Mouse (Mus musculus) CH12.LX (cell line): ENCODE measurements around the gene Olfr1383. TPM values are rescaled to one million over a fixed set of nuclear protein-coding genes. Genes with fewer than 3 reads are reported as not detected.
A peak's percentile ranks its signal among the peaks of the same experiment; 100 is the strongest.
"Not testable (repeated sequence)": the region's sequence is repeated elsewhere in the genome, so short reads cannot be mapped to it uniquely, and the experiment has no call there.

Source experiments
- DNase-seq: peaks from one replicate; pipeline ENCODE4 v3.0.0-alpha.2; 2013; ENCODE audit errors: extremely low read depth
- H3K27ac ChIP-seq: 2 replicates; pipeline ENCODE4 v1.5.1; 2012; ENCODE audit warnings: low read depth, mild to moderate bottlenecking, control low read depth, moderate library complexity; ENCODE audit not compliant: insufficient read depth
- H3K27me3 ChIP-seq: replicated peaks from 2 replicates; pipeline ENCODE3; 2012; ENCODE audit warnings: inconsistent platforms
- H3K36me3 ChIP-seq, 2 experiments: replicated peaks in 1 of 2; 2 replicates each; pipeline versions ENCODE3 to v1.6.1; 2012; ENCODE audit warnings: inconsistent platforms in 1 of 2, low read length in 1 of 2, mild to moderate bottlenecking in 1 of 2, mixed read lengths in 1 of 2, moderate library complexity in 1 of 2; ENCODE audit not compliant: control insufficient read depth in 1 of 2, insufficient read depth in 1 of 2
- H3K4me1 ChIP-seq, 2 experiments: 2 replicates each; pipeline ENCODE4 v1.6.1; 2012; ENCODE audit warnings: inconsistent platforms in 1 of 2, moderate library complexity in 1 of 2; ENCODE audit not compliant: insufficient read depth in 2 of 2, control insufficient read depth in 1 of 2
- H3K4me2 ChIP-seq: 2 replicates; pipeline ENCODE4 v1.6.1; 2012; ENCODE audit warnings: low read depth, mild to moderate bottlenecking, control low read depth; ENCODE audit not compliant: poor library complexity, insufficient read depth, severe bottlenecking
- H3K4me3 ChIP-seq, 3 experiments: fragments of 150-350 bp in 1 of 3; sonication (generic) in 1 of 3; replicated peaks in 1 of 3; 2 replicates each; pipeline versions ENCODE3 to v1.5.1; 2011 to 2012; ENCODE audit warnings: low read depth in 2 of 3, low read length in 2 of 3, mild to moderate bottlenecking in 2 of 3, moderate library complexity in 2 of 3, control low read depth in 1 of 3, improper control_type of control experiment in 1 of 3, inconsistent platforms in 1 of 3, mixed read lengths in 1 of 3; ENCODE audit not compliant: poor library complexity in 1 of 3
- H3K79me2 ChIP-seq: replicated peaks from 2 replicates; pipeline ENCODE4 v1.6.1; 2012; ENCODE audit warnings: mild to moderate bottlenecking, moderate library complexity; ENCODE audit not compliant: control insufficient read depth, poor library complexity, insufficient read depth, severe bottlenecking; ENCODE audit errors: extremely low read depth
- H3K9ac ChIP-seq: 2 replicates; pipeline ENCODE4 v1.6.1; 2012; ENCODE audit warnings: low read depth, mild to moderate bottlenecking, control low read depth, moderate library complexity; ENCODE audit not compliant: insufficient read depth
- H3K9me3 ChIP-seq: replicated peaks from 2 replicates; pipeline ENCODE3; 2012; ENCODE audit warnings: low read length, inconsistent platforms, mixed read lengths
- CTCF ChIP-seq, 2 experiments: IDR thresholded peaks in 1 of 2; conservative IDR thresholded peaks in 1 of 2; 2 replicates each; pipeline ENCODE4 v1.5.1; 2011 to 2012; ENCODE audit warnings: low read depth in 2 of 2, low read length in 2 of 2, improper control_type of control experiment in 1 of 2, inconsistent platforms in 1 of 2, mild to moderate bottlenecking in 1 of 2, moderate library complexity in 1 of 2
- SMC3 ChIP-seq: IDR thresholded peaks from 2 replicates; pipeline ENCODE4 v1.6.1; 2011; ENCODE audit warnings: low read depth, low read length, improper control_type of control experiment
- ZNF384 ChIP-seq: IDR thresholded peaks from 2 replicates; pipeline ENCODE4 v1.6.1; 2012; ENCODE audit warnings: low read depth, low read length, improper control_type of control experiment, inconsistent platforms
- dilution Hi-C: fragments of 300-500 bp; cut with MboI; formaldehyde crosslinking; loops from 2 replicates; pipeline ENCODE4 v1.14.3; 2020; ENCODE audit warnings: low sequenced_read_pairs; ENCODE audit not compliant: extremely low pct_unique_long_range_greater_than_20kb, extremely low pct_ligation_motif_present
- in situ Hi-C: fragments of 300-500 bp; cut with MboI; formaldehyde crosslinking; loops from 3 replicates; pipeline ENCODE4 v1.14.3; 2019; ENCODE audit warnings: low sequenced_read_pairs, low pct_ligation_motif_present, low pct_unique_long_range_greater_than_20kb, mixed read lengths
- polyA plus RNA-seq: library from polyadenylated mRNA; unstranded; fragments of >175 nt; gene quantifications from 2 replicates; pipeline ENCODE4 v1.2.1, GENCODE M21; 2012; ENCODE audit warnings: low read depth; ENCODE audit not compliant: insufficient read length
- total RNA-seq, 2 experiments: library from RNA; depleted of rRNA; stranded (reverse); fragments of 300-350 nt in 1 of 2; fragments of >200 nt in 1 of 2; gene quantifications; 2 replicates each; pipeline ENCODE4 v1.2.3; 2012 to 2014

The Olfr1383 gene
- total and polyA plus RNA-seq, 3 experiments = not detected

- H3K9ac ChIP-seq, H3K27ac ChIP-seq, H3K4me2 ChIP-seq, H3K79me2 ChIP-seq, H3K36me3 ChIP-seq, dilution Hi-C loops, H3K4me1 ChIP-seq, H3K27me3 ChIP-seq, H3K9me3 ChIP-seq, H3K4me3 ChIP-seq, in situ Hi-C loops: not testable (repeated sequence)
- peak; percentile 54 for DNase-seq
- TF ChIP-seq CTCF (conservative IDR thresholded peaks at IDR 0.05 in 1 of 2, IDR thresholded peaks at IDR 0.05 in 1 of 2; ENCODE audit: low read depth in 2 of 2, low read length in 2 of 2) = peak; percentile 45 to 67; a peak in 3 of 4 replicates
- TF ChIP-seq SMC3 = peak; percentile 32; the same call in 1 of the 2 replicates
- peak; percentile 96 for TF ChIP-seq ZNF384
These were observed 55.6 kb downstream of the Olfr1383 start for GRCm38 (mm10) chr11:49575054-49575453.

Other genes with a start within 250 kb of the Olfr1383 start
- 0.04 TPM in 1 of 2 replicates, not detected in the other for gene Olfr1393, start 241.3 kb upstream of the Olfr1383 start, total RNA-seq (2012; rRNA removed)
- gene Olfr1393, start 241.3 kb upstream of the Olfr1383 start, total RNA-seq (2014; rRNA removed) = 0.18 TPM in 1 of 2 replicates, not detected in the other
- gene Olfr1393, start 241.3 kb upstream of the Olfr1383 start, polyA plus RNA-seq = 0.08 and 0.10 TPM in 2 replicates
- not detected in 2 replicates for gene Olfr1392, start 234.4 kb upstream of the Olfr1383 start, total RNA-seq (2012; rRNA removed)
- gene Olfr1392, start 234.4 kb upstream of the Olfr1383 start, total RNA-seq (2014; rRNA removed) = not detected in 2 replicates
- gene Olfr1392, start 234.4 kb upstream of the Olfr1383 start, polyA plus RNA-seq = not detected in 2 replicates
- not detected in 2 replicates for gene Olfr10, start 214.9 kb upstream of the Olfr1383 start, total RNA-seq (2012; rRNA removed)
- not detected in 2 replicates for gene Olfr10, start 214.9 kb upstream of the Olfr1383 start, total RNA-seq (2014; rRNA removed)
- gene Olfr10, start 214.9 kb upstream of the Olfr1383 start, polyA plus RNA-seq = not detected in 2 replicates
- not detected in 2 replicates for gene Olfr1391, start 196.9 kb upstream of the Olfr1383 start, total RNA-seq (2012; rRNA removed)
- gene Olfr1391, start 196.9 kb upstream of the Olfr1383 start, total RNA-seq (2014; rRNA removed) = not detected in 2 replicates
- not detected in 2 replicates for gene Olfr1391, start 196.9 kb upstream of the Olfr1383 start, polyA plus RNA-seq
- not detected in 2 replicates for gene Olfr1390, start 184.5 kb upstream of the Olfr1383 start, total RNA-seq (2012; rRNA removed)
- gene Olfr1390, start 184.5 kb upstream of the Olfr1383 start, total RNA-seq (2014; rRNA removed) = not detected in 2 replicates
- not detected in 2 replicates for gene Olfr1390, start 184.5 kb upstream of the Olfr1383 start, polyA plus RNA-seq
- gene Olfr1389, start 96.6 kb upstream of the Olfr1383 start, total RNA-seq (2012; rRNA removed) = not detected in 2 replicates
- gene Olfr1389, start 96.6 kb upstream of the Olfr1383 start, total RNA-seq (2014; rRNA removed) = not detected in 2 replicates
- gene Olfr1389, start 96.6 kb upstream of the Olfr1383 start, polyA plus RNA-seq = not detected in 2 replicates
- not detected in 2 replicates for gene Olfr1388, start 83.0 kb upstream of the Olfr1383 start, total RNA-seq (2012; rRNA removed)
- not detected in 2 replicates for gene Olfr1388, start 83.0 kb upstream of the Olfr1383 start, total RNA-seq (2014; rRNA removed)
- not detected in 2 replicates for gene Olfr1388, start 83.0 kb upstream of the Olfr1383 start, polyA plus RNA-seq
- gene Olfr1387, start 64.3 kb upstream of the Olfr1383 start, total RNA-seq (2012; rRNA removed) = not detected in 2 replicates
- not detected in 2 replicates for gene Olfr1387, start 64.3 kb upstream of the Olfr1383 start, total RNA-seq (2014; rRNA removed)
- not detected in 2 replicates for gene Olfr1387, start 64.3 kb upstream of the Olfr1383 start, polyA plus RNA-seq
- gene Olfr1386, start 54.6 kb upstream of the Olfr1383 start, total RNA-seq (2012; rRNA removed) = not detected in 2 replicates
- gene Olfr1386, start 54.6 kb upstream of the Olfr1383 start, total RNA-seq (2014; rRNA removed) = not detected in 2 replicates
- not detected in 2 replicates for gene Olfr1386, start 54.6 kb upstream of the Olfr1383 start, polyA plus RNA-seq
- gene Olfr1385, start 30.6 kb upstream of the Olfr1383 start, total RNA-seq (2012; rRNA removed) = not detected in 2 replicates
- not detected in 2 replicates for gene Olfr1385, start 30.6 kb upstream of the Olfr1383 start, total RNA-seq (2014; rRNA removed)
- gene Olfr1385, start 30.6 kb upstream of the Olfr1383 start, polyA plus RNA-seq = 0.05 and 0.06 TPM in 2 replicates
- gene Olfr1384, start 12.9 kb upstream of the Olfr1383 start, total RNA-seq (2012; rRNA removed) = not detected in 2 replicates
- gene Olfr1384, start 12.9 kb upstream of the Olfr1383 start, total RNA-seq (2014; rRNA removed) = not detected in 2 replicates
- gene Olfr1384, start 12.9 kb upstream of the Olfr1383 start, polyA plus RNA-seq = not detected in 2 replicates
- gene Olfr1382, start 8.6 kb downstream of the Olfr1383 start, total RNA-seq (2012; rRNA removed) = not detected in 2 replicates
- gene Olfr1382, start 8.6 kb downstream of the Olfr1383 start, total RNA-seq (2014; rRNA removed) = not detected in 2 replicates
- not detected in 2 replicates for gene Olfr1382, start 8.6 kb downstream of the Olfr1383 start, polyA plus RNA-seq
- gene Olfr1381, start 23.8 kb downstream of the Olfr1383 start, total RNA-seq (2012; rRNA removed) = not detected in 2 replicates
- not detected in 2 replicates for gene Olfr1381, start 23.8 kb downstream of the Olfr1383 start, total RNA-seq (2014; rRNA removed)
- gene Olfr1381, start 23.8 kb downstream of the Olfr1383 start, polyA plus RNA-seq = not detected in 2 replicates
- gene Olfr1380, start 37.2 kb downstream of the Olfr1383 start, total RNA-seq (2012; rRNA removed) = not detected in 2 replicates
- gene Olfr1380, start 37.2 kb downstream of the Olfr1383 start, total RNA-seq (2014; rRNA removed) = not detected in 2 replicates
- not detected in 2 replicates for gene Olfr1380, start 37.2 kb downstream of the Olfr1383 start, polyA plus RNA-seq
- gene Flt4, start 89.6 kb downstream of the Olfr1383 start, total RNA-seq (2012; rRNA removed) = 0.08 and 0.17 TPM in 2 replicates
- gene Flt4, start 89.6 kb downstream of the Olfr1383 start, total RNA-seq (2014; rRNA removed) = not detected in 2 replicates
- gene Flt4, start 89.6 kb downstream of the Olfr1383 start, polyA plus RNA-seq = 0.06 and 0.08 TPM in 2 replicates
- not detected in 2 replicates for gene Scgb3a1, start 144.0 kb downstream of the Olfr1383 start, total RNA-seq (2012; rRNA removed)
- not detected in 2 replicates for gene Scgb3a1, start 144.0 kb downstream of the Olfr1383 start, total RNA-seq (2014; rRNA removed)
- not detected in 2 replicates for gene Scgb3a1, start 144.0 kb downstream of the Olfr1383 start, polyA plus RNA-seq
- 32.4 and 39.2 TPM in 2 replicates for gene Cnot6, start 193.1 kb downstream of the Olfr1383 start, total RNA-seq (2012; rRNA removed)
- 90.8 and 102 TPM in 2 replicates for gene Cnot6, start 193.1 kb downstream of the Olfr1383 start, total RNA-seq (2014; rRNA removed)
- gene Cnot6, start 193.1 kb downstream of the Olfr1383 start, polyA plus RNA-seq = 75.2 and 85.0 TPM in 2 replicates